Comparison of ENCODE assay signal across 20 mouse cellular contexts in genomic region chr16:57396249-57396648, GRCm38 (mm10). TPM values are rescaled to one million over a fixed set of nuclear protein-coding genes. Genes with fewer than 3 reads are reported as not detected.
DNase-seq lines count a peak whose midpoint lies in the region; ATAC-seq lines count a peak whose summit lies in the region.
"Had no signal": no experiment of that assay in that cellular context is flagged by ENCODE, and none has a peak within 500 bp of the region (broad histone marks: within the 10 kb centered on the region; RNA-seq: fewer than 3 reads in every experiment).

No protein-coding gene starts in this region.

- DNase-seq in adrenal gland, postnatal 14 days: peak; percentile 27
- DNase-seq in adrenal gland, postnatal 10 days: no peak
- DNase-seq in A20 (ENCODE audit: low read depth, low spot score): peak; percentile 16
- DNase-seq in kidney, adult 18-20 months: no peak
- DNase-seq in MN1 (ENCODE audit: low spot score): no peak
- DNase-seq: adrenal gland, adult 8-10 months; cerebellum, adult 11 months; cerebellum, adult 9-11 months; kidney, adult 8-10 months; kidney, postnatal 4 days; liver; lung, adult 2 months; right cerebral cortex, postnatal 14 days; thymus, adult 2 months; thymus, postnatal 4 days had no signal

- peak; percentile 59 for ATAC-seq in common myeloid progenitor, adult 5-6 weeks (replicated peaks; ENCODE audit: low read depth, poor library complexity, severe bottlenecking)
- peak; percentile 56 for ATAC-seq in megakaryocyte progenitor cell, adult 5-6 weeks (replicated peaks; ENCODE audit: poor library complexity)
- ATAC-seq: forebrain, embryonic 15.5 days; hindbrain, postnatal 0 days; intestine, embryonic 15.5 days had no signal

RNA-seq across cellular contexts. Expression of gene Filip1l, which starts 43.4 kb away (rescaled TPM):
- total RNA-seq in adrenal gland, postnatal 14 days (2021): 20.6 and 26.5 TPM in 2 replicates
- 10 to 100 TPM; 22.6 to 23.1 TPM for total RNA-seq in adrenal gland, postnatal 10 days (2021)
- 2.3 and 5.4 TPM in 2 replicates for total RNA-seq in common myeloid progenitor, adult 5-6 weeks (2017)
- 5.2 and 6.9 TPM in 2 replicates for total RNA-seq in megakaryocyte progenitor cell, adult 5-6 weeks (2015)
- total RNA-seq in megakaryocyte progenitor cell, adult 5-6 weeks (2017): 2.8 and 5.2 TPM in 2 replicates

Comparison
In these comparisons a context has a peak if more than half of its experiments do, and no peak if none do; other contexts are left out.
1. DNase-seq: peak in adrenal gland, postnatal 14 days (single experiment) and A20 (single experiment); none in adrenal gland, postnatal 10 days (single experiment), kidney, adult 18-20 months (single experiment) and MN1 (single experiment).